Mouse (Mus musculus) kidney, adult 2 months (tissue): ENCODE results near the gene Afmid. TPM values are rescaled to one million over a fixed set of nuclear protein-coding genes. Genes with fewer than 3 reads are reported as not detected.
A peak's percentile ranks its signal among the peaks of the same experiment; 100 is the strongest.

Experiments used
- DNase-seq: peaks from one replicate; pipeline ENCODE4 v3.0.0; 2021
- H3K27ac ChIP-seq: fragments of 200-500 bp; 2 replicates; pipeline ENCODE4 v1.5.1; 2012; ENCODE audit warnings: low read depth, low read length, control low read depth, inconsistent platforms; ENCODE audit not compliant: insufficient read depth
- H3K27me3 ChIP-seq: fragments of 200-500 bp; replicated peaks from 2 replicates; pipeline ENCODE4 v1.6.1; 2012; ENCODE audit warnings: mild to moderate bottlenecking, moderate library complexity, low read length, inconsistent platforms; ENCODE audit not compliant: control insufficient read depth, insufficient read depth
- H3K36me3 ChIP-seq: fragments of 200-500 bp; 2 replicates; pipeline ENCODE4 v1.6.1; 2012; ENCODE audit warnings: mild to moderate bottlenecking, moderate library complexity, low read length, inconsistent platforms; ENCODE audit not compliant: control insufficient read depth, insufficient read depth
- H3K4me1 ChIP-seq: fragments of 200-500 bp; 2 replicates; pipeline ENCODE4 v1.6.1; 2011; ENCODE audit warnings: low read length; ENCODE audit not compliant: control insufficient read depth, insufficient read depth
- H3K4me3 ChIP-seq: fragments of 200-500 bp; 2 replicates; pipeline ENCODE4 v1.5.1; 2011; ENCODE audit warnings: mild to moderate bottlenecking, low read depth, low read length, control low read depth; ENCODE audit not compliant: insufficient read depth
- CTCF ChIP-seq: fragments of 200-500 bp; conservative IDR thresholded peaks from 2 replicates; pipeline ENCODE4 v1.5.1; 2011; ENCODE audit warnings: low read depth, mild to moderate bottlenecking, control low read depth, low read length, moderate library complexity, mixed read lengths; ENCODE audit not compliant: insufficient read depth, insufficient read length
- POLR2A ChIP-seq: fragments of 200-500 bp; IDR thresholded peaks from one replicate; pipeline ENCODE4 v1.6.1; 2011; ENCODE audit warnings: low read depth, low read length, control low read depth
- WGBS: fragments of 180-500 bp; shearing (Covaris S2); methylation state at CpG from one replicate; pipeline ENCODE4 v1.1.7; 2018; 5-methylcytosine and 5-hydroxymethylcytosine counted together
- polyA plus RNA-seq: library from polyadenylated mRNA; depleted of rRNA; stranded (reverse); fragments of >200 nt; gene quantifications from 2 replicates; pipeline ENCODE4 v1.2.3, GENCODE M21; 2012

Afmid gene
- polyA plus RNA-seq, 1 experiment, result 89.7 TPM

DNA sequence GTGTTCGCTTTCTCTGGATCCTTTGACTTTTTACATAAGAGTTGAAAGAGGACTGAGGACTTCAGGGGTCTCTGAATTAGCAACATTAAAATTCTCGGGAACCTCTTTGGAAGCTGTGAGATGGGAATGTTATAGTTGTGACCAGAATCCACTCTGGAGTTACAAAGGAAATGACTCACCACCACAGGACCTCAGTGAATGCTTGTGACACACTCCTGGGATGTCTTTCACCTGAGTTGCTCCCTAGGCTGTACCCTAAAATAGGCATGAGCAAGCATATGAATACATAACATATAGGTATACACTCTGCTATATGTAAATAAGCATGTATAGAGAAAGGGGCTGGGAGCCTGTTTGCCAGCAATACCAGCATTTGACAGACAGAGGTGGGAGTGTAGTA lies 17.7 kb downstream of the Afmid start:
- Histone ChIP-seq H3K27me3 (no peaks in the 10 kb centered on the region), H3K4me1 (peaks cover 27% of the 10 kb centered on the region), H3K27ac (no peak overlapping the region), H3K36me3 (no peaks in the 10 kb centered on the region), H3K4me3 (no peak overlapping the region)
- TF ChIP-seq CTCF, result no peak
- no peak for TF ChIP-seq POLR2A
- WGBS, result 84% methylated on average over 2 of the region's 2 CpGs
- DNase-seq, result no peak

DNA sequence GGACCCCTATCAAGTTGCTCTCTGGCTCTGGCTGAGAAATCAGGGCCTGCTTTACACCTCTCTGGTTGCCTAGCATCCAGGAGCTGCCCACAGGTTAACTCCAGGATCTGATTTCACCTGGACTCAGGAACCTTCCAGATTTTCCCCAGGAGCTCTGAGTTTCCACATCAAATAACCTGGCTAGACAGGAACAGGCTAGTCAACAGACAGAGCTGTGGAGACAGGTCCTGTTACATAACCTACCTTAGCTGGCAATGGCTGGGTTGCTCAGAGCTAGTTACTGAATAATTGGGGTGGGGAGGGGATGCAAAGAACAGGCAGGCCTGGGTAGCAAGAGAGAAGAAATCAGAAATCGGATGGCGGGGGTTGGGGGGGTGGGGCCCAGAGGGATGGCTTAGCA lies 19.3 kb downstream of the Afmid start:
- H3K4me3 ChIP-seq, result no peak overlapping the region
- H3K27me3 ChIP-seq, result no peaks in the 10 kb centered on the region
- H3K27ac ChIP-seq, result peak overlapping the region; percentile 97
- H3K36me3 ChIP-seq, result no peaks in the 10 kb centered on the region
- 34% methylated on average over 2 of the region's 2 CpGs for WGBS
- DNase-seq, result peak; percentile 90
- TF ChIP-seq CTCF, result no peak
- TF ChIP-seq POLR2A, result no peak
- peaks cover 22% of the 10 kb centered on the region for H3K4me1 ChIP-seq

DNA sequence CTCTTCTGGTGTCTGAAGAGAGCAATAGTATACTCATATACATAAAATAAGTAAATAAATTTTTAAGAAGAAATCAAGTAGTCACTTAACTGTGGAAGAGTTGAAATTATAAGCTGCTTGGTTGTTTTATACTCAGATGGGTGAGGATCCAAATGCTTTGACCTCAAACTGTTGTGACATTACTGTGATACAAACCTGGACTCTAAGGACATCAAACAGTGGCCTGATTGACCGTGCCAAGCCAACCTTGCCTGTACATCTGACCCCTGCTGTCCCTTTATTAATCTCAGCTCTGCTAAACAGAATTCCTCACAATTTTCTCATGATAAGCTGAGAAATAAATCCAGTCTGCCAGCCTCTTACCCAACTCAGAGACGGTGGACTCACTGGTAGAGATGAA lies 19.9 kb downstream of the Afmid start:
- Histone ChIP-seq H3K4me1 (peaks cover 22% of the 10 kb centered on the region), H3K27ac (peak overlapping the region; percentile 76; the same call in 1 of the 2 replicates), H3K4me3 (no peak overlapping the region), H3K36me3 (no peaks in the 10 kb centered on the region), H3K27me3 (no peaks in the 10 kb centered on the region)
- DNase-seq, result peak; percentile 23
- WGBS, result 53% methylated on average over 2 of the region's 2 CpGs
- TF ChIP-seq POLR2A (no peak), CTCF (no peak)

DNA sequence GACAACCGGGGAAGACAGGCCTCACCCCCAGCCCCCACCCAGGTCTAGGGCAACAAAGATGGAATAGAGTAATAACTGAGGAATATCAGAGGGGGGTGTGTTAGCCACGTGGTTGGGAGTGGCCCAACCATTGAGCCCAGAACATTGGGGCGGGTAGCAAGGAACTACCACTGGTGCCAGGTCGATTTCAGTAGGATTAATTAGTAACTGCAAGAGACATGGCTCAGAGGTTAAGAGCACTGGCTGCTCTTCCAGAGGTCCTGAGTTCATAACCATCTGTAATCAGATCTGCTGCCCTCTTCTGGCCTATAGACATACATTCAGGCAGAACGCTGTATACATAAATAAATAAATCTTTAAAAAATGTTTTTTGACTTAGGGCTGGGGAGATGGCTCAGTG lies 20.9 kb downstream of the Afmid start:
- 0 out of 2 replicates have a peak, but pooled peaks have one; percentile 12 for TF ChIP-seq CTCF
- TF ChIP-seq POLR2A, result no peak
- H3K27ac ChIP-seq, result peak overlapping the region; percentile 88
- no peaks in the 10 kb centered on the region for H3K27me3 ChIP-seq
- H3K4me3 ChIP-seq, result no peak overlapping the region
- DNase-seq, result peak; percentile 90
- 29% methylated on average over 5 of the region's 5 CpGs for WGBS
- H3K4me1 ChIP-seq, result peaks cover 22% of the 10 kb centered on the region
- H3K36me3 ChIP-seq, result no peaks in the 10 kb centered on the region

DNA sequence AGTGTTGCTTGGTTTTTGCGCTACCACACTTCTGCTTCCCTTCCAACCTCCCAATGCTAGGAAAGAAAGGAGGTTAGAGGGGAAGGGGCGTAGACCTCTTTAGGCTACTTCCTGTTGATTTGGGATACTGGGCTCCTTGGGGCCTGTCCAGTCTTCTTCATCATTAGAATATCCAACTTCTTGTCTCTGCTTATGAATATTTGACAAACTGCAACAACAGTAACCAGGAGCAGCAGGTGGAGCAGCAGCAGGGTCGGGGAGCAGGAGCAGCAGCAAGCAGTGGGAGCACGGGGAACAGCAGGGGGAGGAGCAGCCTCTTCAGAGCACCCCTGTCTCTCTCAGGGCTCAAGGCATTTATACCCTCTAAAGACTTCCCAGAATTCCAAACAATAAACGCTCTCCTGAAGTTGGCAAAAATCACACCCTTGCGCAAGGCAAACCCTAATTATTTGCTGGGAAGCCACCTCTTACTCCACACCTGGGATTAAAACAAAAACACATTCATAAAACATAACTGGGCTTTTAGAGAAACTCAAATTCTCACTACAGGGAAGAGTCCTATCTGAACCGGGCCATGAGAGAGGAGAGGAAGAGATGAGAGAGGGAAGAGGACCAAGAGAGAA lies 22.0 kb downstream of the Afmid start:
- DNase-seq, result peak; percentile 48
- H3K36me3 ChIP-seq, result no peaks in the 10 kb centered on the region
- peak overlapping the region; percentile 96 for H3K27ac ChIP-seq
- TF ChIP-seq CTCF, result no peak
- no peaks in the 10 kb centered on the region for H3K27me3 ChIP-seq
- peaks cover 22% of the 10 kb centered on the region for H3K4me1 ChIP-seq
- peak overlapping the region; percentile 90; the same call in 1 of the 2 replicates for H3K4me3 ChIP-seq
- 55% methylated on average over 7 of the region's 7 CpGs for WGBS

DNA sequence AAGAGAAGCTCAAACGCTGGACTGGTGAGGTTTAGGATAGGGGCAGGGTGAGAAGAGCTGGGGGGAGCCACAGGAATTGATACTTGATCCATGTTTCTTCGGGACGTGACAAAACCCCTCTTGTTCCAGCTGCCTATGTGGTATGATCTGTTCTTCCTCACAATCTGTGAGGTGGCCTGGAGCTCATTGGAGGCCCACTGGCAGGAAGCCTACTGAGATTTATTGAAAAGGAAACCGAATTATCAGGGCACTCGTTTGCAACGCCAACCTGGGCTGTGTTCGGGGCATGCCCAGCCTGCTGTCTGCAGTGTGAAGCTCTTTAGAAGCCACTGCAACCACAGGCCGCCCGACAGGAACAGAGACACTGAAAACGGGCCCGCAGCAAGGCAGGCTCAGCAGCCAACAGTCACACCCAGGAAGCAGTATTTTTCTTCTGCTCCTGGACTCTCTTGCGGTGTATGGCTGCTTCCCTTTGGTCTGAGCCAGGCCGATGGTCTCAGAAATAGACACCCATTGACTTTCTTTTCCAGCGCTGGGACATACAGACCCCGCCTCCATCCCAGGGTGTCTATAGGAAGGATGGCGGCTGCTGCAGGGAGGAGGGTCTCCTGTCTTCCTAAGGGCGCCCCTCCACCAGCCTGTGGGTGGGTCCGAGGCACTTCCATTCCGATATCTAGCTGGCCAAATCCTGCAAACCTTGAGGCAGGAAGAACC lies 22.7 kb downstream of the Afmid start:
- peak; percentile 58 for DNase-seq
- Histone ChIP-seq H3K27me3 (no peaks in the 10 kb centered on the region), H3K4me1 (peaks cover 22% of the 10 kb centered on the region), H3K27ac (peak overlapping the region; percentile 96), H3K36me3 (no peaks in the 10 kb centered on the region), H3K4me3 (peak overlapping the region; percentile 90)
- WGBS, result 2% methylated on average over 19 of the region's 19 CpGs
- TF ChIP-seq CTCF (no peak), POLR2A (no peak)

DNA sequence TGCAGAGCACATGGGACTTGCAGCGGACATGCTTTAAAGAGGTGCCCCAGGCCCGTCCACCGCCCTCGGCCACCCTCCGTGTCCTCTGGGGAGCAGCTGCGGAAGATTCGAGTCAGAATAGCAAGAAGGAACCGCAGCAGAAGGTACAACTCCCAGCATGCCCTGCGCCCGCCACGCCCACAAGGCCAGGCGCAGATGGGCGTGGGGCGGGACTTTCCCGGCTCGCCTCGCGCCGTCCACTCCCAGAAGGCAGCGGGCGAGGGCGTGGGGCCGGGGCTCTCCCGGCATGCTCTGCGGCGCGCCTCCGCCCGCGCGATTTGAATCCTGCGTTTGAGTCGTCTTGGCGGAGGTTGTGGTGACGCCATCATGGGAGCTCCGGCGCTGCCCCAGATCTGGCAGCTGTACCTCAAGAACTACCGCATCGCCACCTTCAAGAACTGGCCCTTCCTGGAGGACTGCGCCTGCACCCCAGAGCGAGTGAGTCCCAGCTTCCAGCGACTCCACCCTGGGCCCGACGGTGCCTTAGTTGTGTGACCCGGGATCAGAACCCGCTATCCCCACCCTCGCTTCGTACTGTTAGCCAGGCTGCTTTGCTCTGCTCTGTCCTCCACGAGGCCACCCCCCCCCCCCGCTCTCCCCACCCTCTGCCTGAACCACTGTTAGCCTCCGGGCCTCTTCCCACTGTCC lies 23.4 kb downstream of the Afmid start, which contains the start of gene Birc5:
Gene Birc5, plus strand, starts transcription at position 267 of the 687 bp plus-strand sequence.
- peak; percentile 98 for DNase-seq

More for the DNA sequence above, 23.4 kb downstream of the Afmid start, which contains the start of gene Birc5:
- H3K27me3 ChIP-seq, result no peaks in the 10 kb centered on the region
- peak within 1 kb of the TSS; percentile 90 for H3K4me3 ChIP-seq
- H3K4me1 ChIP-seq, result peaks cover 22% of the 10 kb centered on the region
- peak within 1 kb of the TSS; percentile 96 for H3K27ac ChIP-seq
- no peak for TF ChIP-seq CTCF
- peak; percentile 86 for TF ChIP-seq POLR2A
- H3K36me3 ChIP-seq, result no peaks in the 10 kb centered on the region
- under 1% methylated on average over 51 of the region's 51 CpGs for WGBS
